Mouse (Mus musculus) lung, embryonic 16.5 days (tissue): ENCODE data around the gene Dhrs4. TPM values are rescaled to one million over a fixed set of nuclear protein-coding genes. Genes with fewer than 3 reads are reported as not detected.
A peak's percentile ranks its signal among the peaks of the same experiment; 100 is the strongest.

ENCODE experiments used
- ATAC-seq: fragments of 200-750 bp; cut with Nextera tagmentation; 2 replicates; pipeline ENCODE4 v1.8.0; 2017; ENCODE audit warnings: low read depth, mild to moderate bottlenecking, moderate library complexity
- H3K27ac ChIP-seq: fragments of 300-500 bp; sonication (generic); 2 replicates; pipeline ENCODE4 v1.5.1; 2014; ENCODE audit warnings: mild to moderate bottlenecking, control low read depth, low read length
- H3K27me3 ChIP-seq: fragments of 300-500 bp; sonication (generic); 2 replicates; pipeline ENCODE4 v1.6.1; 2014; ENCODE audit warnings: low read depth, low read length, mixed read lengths; ENCODE audit not compliant: control insufficient read depth, insufficient read depth
- H3K36me3 ChIP-seq: fragments of 300-500 bp; sonication (generic); 2 replicates; pipeline ENCODE4 v1.6.1; 2014; ENCODE audit warnings: low read length; ENCODE audit not compliant: control insufficient read depth, insufficient read depth
- H3K4me1 ChIP-seq: fragments of 300-500 bp; sonication (generic); replicated peaks from 2 replicates; pipeline ENCODE4 v1.6.1; 2014; ENCODE audit warnings: low read length, mixed read lengths; ENCODE audit not compliant: control insufficient read depth, insufficient read depth
- H3K4me2 ChIP-seq: fragments of 300-500 bp; sonication (generic); 2 replicates; pipeline ENCODE4 v1.6.1; 2014; ENCODE audit warnings: low read depth, low read length, control low read depth
- H3K4me3 ChIP-seq: fragments of 300-500 bp; sonication (generic); 2 replicates; pipeline ENCODE4 v1.5.1; 2014; ENCODE audit warnings: mild to moderate bottlenecking, low read length, control low read depth
- H3K9ac ChIP-seq: fragments of 300-500 bp; sonication (generic); 2 replicates; pipeline ENCODE4 v1.6.1; 2014; ENCODE audit warnings: low read length, control low read depth
- H3K9me3 ChIP-seq: fragments of 300-500 bp; sonication (generic); 2 replicates; pipeline ENCODE4 v1.6.1; 2016; ENCODE audit warnings: low read length; ENCODE audit not compliant: control insufficient read depth
- WGBS: fragments of 180-500 bp; shearing (Covaris S2); extraction: QIAGEN DNeasy Blood & Tissue Kit; methylation state at CpG from one replicate; pipeline ENCODE4 v1.1.7; 2014; 5-methylcytosine and 5-hydroxymethylcytosine counted together
- polyA plus RNA-seq: library from polyadenylated mRNA; unstranded; fragments of >200 nt; fragmentation: Nextera tagmentation; extraction: Ambion mirVana; gene quantifications from 2 replicates; pipeline ENCODE4 v1.2.1, GENCODE M21; 2015

Dhrs4 gene
- polyA plus RNA-seq, 1 experiment from 2014 or later = 106 TPM

DNA sequence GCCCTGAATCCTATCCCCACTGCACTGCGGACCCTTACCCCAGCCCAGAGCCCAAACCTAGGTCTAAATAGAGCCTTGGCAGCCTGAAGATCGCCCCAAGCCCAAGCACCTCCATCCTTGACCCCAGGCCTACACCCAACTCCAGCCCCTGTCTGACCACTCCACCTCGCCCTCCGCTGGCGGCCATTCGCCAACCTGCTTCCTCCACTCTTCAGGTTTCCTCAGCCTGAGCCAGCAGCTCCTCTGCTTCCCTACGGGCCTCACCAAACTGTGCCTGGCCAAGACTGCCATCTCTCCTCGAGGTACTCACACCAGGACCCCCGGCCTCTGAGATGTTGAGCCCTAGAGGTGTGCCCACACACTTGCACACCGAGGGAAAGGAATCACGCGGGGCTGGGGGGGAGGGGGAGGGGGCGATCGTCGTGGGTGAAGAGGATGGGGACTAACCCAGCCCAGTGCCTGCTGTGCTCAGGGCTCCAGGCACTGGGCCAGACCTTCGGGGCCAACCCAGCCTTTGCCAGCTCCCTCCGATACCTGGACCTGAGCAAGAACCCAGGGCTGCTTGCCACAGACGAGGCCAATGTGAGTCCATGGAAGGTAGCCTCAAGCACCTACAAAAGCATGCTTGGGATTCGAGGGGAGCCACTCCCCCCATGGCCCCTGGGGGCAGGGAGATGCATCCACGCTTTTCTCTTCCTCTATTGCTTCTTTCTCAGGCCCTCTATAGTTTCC lies 17.1 kb downstream of the Dhrs4 start:
- Histone ChIP-seq H3K27me3 (no peaks in the 10 kb centered on the region), H3K9ac (no peak overlapping the region), H3K9me3 (no peaks in the 10 kb centered on the region), H3K4me1 (peaks cover 4% of the 10 kb centered on the region), H3K4me2 (no peak overlapping the region), H3K4me3 (no peak overlapping the region), H3K27ac (no peak overlapping the region), H3K36me3 (no peaks in the 10 kb centered on the region)
- WGBS = 61% methylated on average over 18 of the region's 20 CpGs
- ATAC-seq = no peak

DNA sequence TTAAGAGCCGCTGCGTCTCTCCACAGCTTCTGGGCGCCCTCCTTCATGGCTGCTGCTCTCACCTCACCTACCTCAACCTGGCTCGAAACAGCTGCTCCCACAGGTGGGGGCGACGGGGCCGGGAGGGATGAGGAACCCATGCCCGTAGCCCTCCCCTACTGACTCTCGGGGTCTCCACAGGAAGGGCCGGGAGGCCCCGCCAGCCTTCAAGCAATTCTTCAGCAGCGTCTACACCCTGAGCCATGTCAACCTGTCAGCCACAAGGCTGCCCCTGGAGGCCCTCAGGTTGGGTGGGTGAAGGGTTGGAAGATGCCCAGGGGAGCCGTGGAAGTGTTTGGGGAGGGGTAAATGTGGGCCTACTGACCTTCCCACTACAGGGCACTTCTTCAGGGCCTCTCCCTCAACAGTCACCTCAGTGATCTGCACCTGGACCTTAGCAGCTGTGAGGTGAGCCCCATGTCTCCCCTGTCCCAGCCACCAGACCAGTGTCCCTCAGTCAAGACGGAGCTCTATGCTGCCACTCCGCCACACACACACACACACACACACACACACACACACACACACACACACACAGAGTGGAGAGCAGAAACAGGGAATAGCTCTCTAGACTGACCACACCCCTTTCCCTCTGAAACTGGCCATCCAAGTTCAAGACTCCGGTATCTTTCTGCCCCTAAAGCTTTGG lies 18.3 kb downstream of the Dhrs4 start:
- H3K9me3 ChIP-seq = no peaks in the 10 kb centered on the region
- H3K9ac ChIP-seq = no peak overlapping the region
- ATAC-seq = peak; percentile 39
- H3K4me3 ChIP-seq = no peak overlapping the region
- H3K27me3 ChIP-seq = no peaks in the 10 kb centered on the region
- H3K4me2 ChIP-seq = no peak overlapping the region
- 42% methylated on average over 16 of the region's 16 CpGs for WGBS
- H3K36me3 ChIP-seq = no peaks in the 10 kb centered on the region
- no peak overlapping the region for H3K27ac ChIP-seq
- no peaks in the 10 kb centered on the region; the same call in 1 of the 2 replicates for H3K4me1 ChIP-seq

DNA sequence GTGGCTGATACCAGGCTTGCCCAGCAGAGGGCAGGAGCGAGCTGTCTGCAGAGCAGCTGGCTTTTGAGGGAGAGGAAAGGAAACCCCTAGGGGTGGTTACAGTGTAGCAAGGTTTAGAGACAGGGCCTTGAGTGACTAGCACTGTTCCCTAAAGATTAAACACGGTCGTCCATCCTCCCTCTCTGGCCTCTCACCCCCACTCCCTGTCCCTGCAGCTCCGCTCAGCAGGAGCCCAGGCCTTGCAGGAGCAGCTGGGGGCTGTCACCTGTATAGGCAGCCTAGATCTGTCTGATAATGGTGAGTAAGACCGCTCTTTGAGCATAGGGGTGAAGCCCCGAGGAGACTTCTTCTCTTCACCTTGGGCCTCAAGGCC lies 18.9 kb downstream of the Dhrs4 start:
- Histone ChIP-seq H3K4me3 (no peak overlapping the region), H3K27ac (no peak overlapping the region), H3K9ac (0 out of 2 replicates have a peak overlapping the region, but pooled peaks have one; percentile 28), H3K36me3 (no peaks in the 10 kb centered on the region), H3K27me3 (no peaks in the 10 kb centered on the region), H3K4me1 (no peaks in the 10 kb centered on the region; the same call in 1 of the 2 replicates), H3K4me2 (no peak overlapping the region), H3K9me3 (no peaks in the 10 kb centered on the region)
- 24% methylated on average over 6 of the region's 6 CpGs for WGBS
- peak; percentile 65 for ATAC-seq

DNA sequence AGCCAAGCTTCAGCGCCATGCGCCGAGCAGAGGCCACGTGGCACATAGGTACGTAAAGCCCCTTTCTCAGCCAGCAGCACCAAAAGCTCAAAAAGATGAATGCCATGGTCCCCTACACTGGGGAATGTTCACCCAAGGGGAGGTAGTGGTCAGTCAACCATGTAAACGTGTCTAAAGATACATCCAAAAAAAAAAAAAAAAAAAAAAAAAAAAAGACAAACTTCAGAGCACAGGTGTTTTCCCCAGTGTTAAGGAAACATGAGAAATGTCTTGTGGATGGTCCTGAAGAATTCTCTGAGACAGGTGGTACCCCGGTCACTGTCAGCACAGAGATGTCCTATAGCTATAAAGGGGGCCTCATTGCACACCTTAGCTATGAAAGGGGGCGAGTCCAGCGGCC lies 27.1 kb downstream of the Dhrs4 start:
- Histone ChIP-seq H3K9ac (no peak overlapping the region), H3K4me2 (no peak overlapping the region), H3K36me3 (no peaks in the 10 kb centered on the region), H3K4me1 (no peaks in the 10 kb centered on the region), H3K27me3 (no peaks in the 10 kb centered on the region; the same call in 1 of the 2 replicates), H3K27ac (no peak overlapping the region), H3K9me3 (no peaks in the 10 kb centered on the region), H3K4me3 (no peak overlapping the region)
- WGBS = 83% methylated on average over 9 of the region's 9 CpGs
- ATAC-seq = no peak

DNA sequence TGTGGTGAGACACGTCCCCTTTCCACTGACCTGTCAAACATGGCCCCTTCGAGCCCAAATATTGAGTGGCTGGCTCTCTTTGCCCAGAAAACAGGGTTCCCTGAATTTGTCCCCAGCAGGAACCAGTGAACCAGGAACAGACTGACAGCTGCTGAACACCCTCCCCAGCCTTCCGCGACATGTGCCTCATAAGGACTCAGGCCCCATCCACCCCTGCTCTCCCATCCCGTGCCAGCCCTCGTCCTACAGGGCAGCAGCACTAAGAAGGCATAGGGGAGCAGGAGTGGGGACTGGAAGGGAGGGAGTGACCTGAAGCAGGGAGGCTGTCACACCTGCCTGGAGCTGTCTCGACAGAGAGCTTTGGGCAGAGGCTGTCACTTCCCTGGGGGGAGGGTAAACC lies 29.2 kb downstream of the Dhrs4 start:
- no peak overlapping the region for H3K9ac ChIP-seq
- no peak for ATAC-seq
- whole genome bisulfite sequencing = 41% methylated on average over 7 of the region's 7 CpGs
- H3K27ac ChIP-seq = no peak overlapping the region
- H3K4me2 ChIP-seq = no peak overlapping the region
- no peaks in the 10 kb centered on the region; the same call in 1 of the 2 replicates for H3K27me3 ChIP-seq
- H3K4me1 ChIP-seq = no peaks in the 10 kb centered on the region
- H3K9me3 ChIP-seq = no peaks in the 10 kb centered on the region
- H3K4me3 ChIP-seq = no peak overlapping the region
- no peaks in the 10 kb centered on the region for H3K36me3 ChIP-seq

DNA sequence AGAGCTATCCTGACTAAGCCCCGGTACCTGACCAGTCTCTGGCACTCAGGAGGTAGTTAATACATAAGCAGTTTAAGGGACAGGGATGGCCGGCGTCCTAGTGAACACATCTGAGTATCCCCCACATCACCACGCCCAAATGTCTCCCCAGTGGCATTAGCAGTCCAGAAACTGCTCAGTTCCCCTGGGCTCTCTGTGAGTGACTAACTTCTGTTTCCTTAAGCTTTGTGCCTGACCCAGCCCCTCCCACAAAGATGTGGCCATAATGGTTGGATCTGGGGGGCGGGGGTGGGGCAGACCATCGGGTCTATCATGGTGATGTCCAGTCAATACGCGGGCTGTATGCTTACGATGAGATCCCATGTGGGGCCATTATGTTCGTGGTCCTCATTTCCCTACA lies 31.0 kb downstream of the Dhrs4 start:
- no peak overlapping the region for H3K9ac ChIP-seq
- no peaks in the 10 kb centered on the region for H3K9me3 ChIP-seq
- 73% methylated on average over 10 of the region's 10 CpGs for WGBS
- no peak overlapping the region for H3K27ac ChIP-seq
- no peaks in the 10 kb centered on the region for H3K4me1 ChIP-seq
- H3K4me3 ChIP-seq = no peak overlapping the region
- no peak overlapping the region for H3K4me2 ChIP-seq
- ATAC-seq = no peak
- H3K36me3 ChIP-seq = no peaks in the 10 kb centered on the region
- no peaks in the 10 kb centered on the region; the same call in 1 of the 2 replicates for H3K27me3 ChIP-seq

DNA sequence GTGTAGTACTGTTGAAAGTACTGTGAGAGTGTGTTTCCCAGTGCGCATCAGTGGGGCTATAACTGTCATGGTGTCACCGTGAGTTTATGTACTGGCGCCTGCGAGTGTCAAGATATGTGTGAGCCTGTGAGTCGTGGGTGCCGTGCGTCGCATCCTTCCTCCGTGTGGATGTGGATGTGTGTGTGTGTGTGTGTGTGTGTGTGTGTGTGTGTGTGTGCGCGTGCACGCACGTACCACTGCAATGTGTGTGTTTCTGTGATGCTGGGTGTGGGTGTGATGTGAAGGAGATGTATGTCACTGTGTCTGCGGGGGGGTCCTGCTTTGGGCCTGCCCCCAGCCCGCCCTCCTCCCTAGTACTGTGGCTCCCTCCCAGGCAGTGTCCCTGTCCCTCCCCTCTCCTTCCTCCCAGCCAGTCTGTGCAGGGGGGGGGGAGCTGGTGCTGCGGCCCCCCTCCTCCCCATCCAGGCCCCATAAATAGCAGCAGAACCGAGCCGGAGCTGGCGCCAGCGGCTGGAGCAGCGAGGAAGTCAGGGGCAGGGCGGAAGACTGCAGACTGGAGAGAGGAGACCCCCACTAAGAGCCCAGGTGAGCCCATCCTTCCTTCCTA lies 31.7 kb downstream of the Dhrs4 start, which contains the start of gene Cpne6:
Cpne6 (plus strand) TSS at position 321 of the 607 bp plus-strand sequence.
- ATAC-seq = peak; percentile 26; the same call in 1 of the 2 replicates
- Histone ChIP-seq H3K4me1 (no peaks in the 10 kb centered on the region), H3K27me3 (no peaks in the 10 kb centered on the region; the same call in 1 of the 2 replicates), H3K9ac (no peak within 1 kb of the TSS), H3K27ac (no peak within 1 kb of the TSS), H3K9me3 (no peaks in the 10 kb centered on the region), H3K36me3 (no peaks in the 10 kb centered on the region), H3K4me2 (peak within 1 kb of the TSS; percentile 5; the same call in 1 of the 2 replicates), H3K4me3 (no peak within 1 kb of the TSS)
- WGBS = 52% methylated on average over 20 of the region's 22 CpGs

DNA sequence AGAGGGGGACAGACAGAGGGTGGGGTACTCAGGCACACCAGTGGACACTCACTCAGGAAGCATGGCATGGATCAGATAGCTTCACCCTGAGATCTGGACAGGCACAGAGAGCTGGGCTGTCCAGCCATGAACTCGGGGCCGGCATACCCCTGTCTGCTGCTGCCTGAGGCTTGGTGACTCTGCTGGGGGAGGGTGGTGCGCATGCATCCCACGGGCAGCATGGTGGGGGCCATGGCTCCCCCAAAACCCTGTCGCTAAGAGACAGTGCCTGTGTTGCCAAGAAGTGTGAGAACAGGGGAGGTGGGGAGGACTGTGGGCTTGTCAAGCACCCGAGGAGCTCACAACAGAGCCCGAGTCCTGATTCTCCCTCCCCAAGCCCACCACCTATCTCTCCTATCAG lies 32.5 kb downstream of the Dhrs4 start:
- no peaks in the 10 kb centered on the region for H3K9me3 ChIP-seq
- H3K4me3 ChIP-seq = no peak overlapping the region
- no peak overlapping the region for H3K27ac ChIP-seq
- H3K27me3 ChIP-seq = no peaks in the 10 kb centered on the region; the same call in 1 of the 2 replicates
- no peaks in the 10 kb centered on the region for H3K4me1 ChIP-seq
- H3K9ac ChIP-seq = no peak overlapping the region
- 41% methylated on average over 7 of the region's 7 CpGs for WGBS
- no peaks in the 10 kb centered on the region for H3K36me3 ChIP-seq
- H3K4me2 ChIP-seq = no peak overlapping the region
- ATAC-seq = peak; percentile 29

DNA sequence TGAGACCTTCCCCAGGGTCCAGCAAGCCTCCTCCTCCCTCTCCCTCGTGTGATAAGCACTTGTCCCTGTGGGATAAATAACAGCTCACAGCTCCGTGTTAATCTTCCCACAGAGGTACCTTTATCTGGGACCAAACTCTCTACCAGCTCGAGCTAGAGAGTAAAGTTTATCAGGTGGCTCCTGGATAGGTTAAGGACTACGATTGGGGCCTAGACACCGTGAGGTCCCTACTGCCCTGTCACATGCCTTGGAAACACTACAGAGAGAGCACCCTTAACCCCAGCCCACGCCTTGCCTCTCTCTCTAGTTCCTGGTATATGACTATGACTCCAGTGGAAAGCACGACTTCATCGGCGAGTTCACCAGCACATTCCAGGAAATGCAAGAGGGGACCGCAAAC lies 35.4 kb downstream of the Dhrs4 start:
- Histone ChIP-seq H3K4me2 (no peak overlapping the region), H3K4me3 (no peak overlapping the region), H3K4me1 (no peaks in the 10 kb centered on the region), H3K27me3 (peaks cover 1% of the 10 kb centered on the region; the same call in 1 of the 2 replicates), H3K27ac (no peak overlapping the region), H3K9me3 (no peaks in the 10 kb centered on the region), H3K9ac (no peak overlapping the region), H3K36me3 (no peaks in the 10 kb centered on the region)
- ATAC-seq = no peak
- 43% methylated on average over 10 of the region's 10 CpGs for WGBS
